Mouse (Mus musculus): Measurements from ENCODE around the gene Taok3. TPM values are rescaled to one million over a fixed set of nuclear protein-coding genes. Genes with fewer than 3 reads are reported as not detected.
A peak's percentile ranks its signal among the peaks of the same experiment; 100 is the strongest.

Taok3 gene
- total and polyA plus RNA-seq, 2 experiments from 2014 or later: 1.1 to 5.8 TPM

DNA sequence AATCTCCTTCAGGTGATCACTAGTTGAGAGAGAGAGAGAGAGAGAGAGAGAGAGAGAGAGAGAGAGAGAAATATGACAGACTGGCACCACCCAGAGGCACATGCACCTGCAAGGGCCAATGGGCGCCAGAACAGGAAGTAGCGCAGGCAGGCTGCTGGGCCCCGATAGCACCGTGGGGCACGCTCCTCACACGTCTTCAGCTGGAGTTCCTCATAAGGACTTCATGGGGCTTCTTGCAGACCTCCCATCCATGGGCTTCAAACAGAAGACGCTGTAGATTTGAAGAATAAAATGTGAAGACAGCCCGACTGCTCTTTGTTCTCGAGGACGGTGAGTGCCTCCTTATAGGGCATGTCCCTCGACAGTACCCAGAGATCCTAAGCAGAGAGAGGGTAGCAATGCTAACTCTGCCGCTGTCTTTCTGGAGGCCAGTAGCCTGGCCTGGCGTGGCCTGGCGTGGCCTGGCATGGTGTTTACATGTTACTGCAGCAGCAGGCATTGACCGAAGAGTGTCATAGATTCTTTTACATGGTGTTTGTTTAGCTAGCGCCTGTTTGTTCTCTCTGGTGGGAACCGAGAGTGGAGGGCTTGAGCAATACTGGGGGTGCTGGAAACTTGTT lies 13.6 kb downstream of the Taok3 start:
- H3K27me3 ChIP-seq (ENCODE audit: control insufficient read depth, insufficient read depth, low read length): no peaks in the 10 kb centered on the region
- DNase-seq (ENCODE audit: low spot score) (no peak), ATAC-seq (ENCODE audit: insufficient read depth, low read depth) (no peak)
- WGBS: 60% methylated on average over 17 of the region's 17 CpGs
- H3K4me2 ChIP-seq (ENCODE audit: low read depth, low read length): peak overlapping the region; percentile 32; the same call in 1 of the 2 replicates
- TF ChIP-seq CTCF (IDR thresholded peaks at IDR 0.05; ENCODE audit: low read depth) (no peak), EP300 (IDR thresholded peaks at IDR 0.05; ENCODE audit: low read depth) (no peak)
- H3K9me3 ChIP-seq (replicated peaks; ENCODE audit: control insufficient read depth, low read length): no peaks in the 10 kb centered on the region
- H3K4me1 ChIP-seq (ENCODE audit: control insufficient read depth, insufficient read depth): peaks cover 30% of the 10 kb centered on the region
- H3K9ac ChIP-seq (replicated peaks; ENCODE audit: low read depth, low read length): no peak overlapping the region
- no peaks in the 10 kb centered on the region for H3K36me3 ChIP-seq (replicated peaks; ENCODE audit: control insufficient read depth, insufficient read depth, low read length)
- H3K4me3 ChIP-seq (ENCODE audit: low read depth, low read length): peak overlapping the region; percentile 6; the same call in 1 of the 2 replicates
- H3K27ac ChIP-seq (ENCODE audit: low read depth): peak overlapping the region; percentile 70

DNA sequence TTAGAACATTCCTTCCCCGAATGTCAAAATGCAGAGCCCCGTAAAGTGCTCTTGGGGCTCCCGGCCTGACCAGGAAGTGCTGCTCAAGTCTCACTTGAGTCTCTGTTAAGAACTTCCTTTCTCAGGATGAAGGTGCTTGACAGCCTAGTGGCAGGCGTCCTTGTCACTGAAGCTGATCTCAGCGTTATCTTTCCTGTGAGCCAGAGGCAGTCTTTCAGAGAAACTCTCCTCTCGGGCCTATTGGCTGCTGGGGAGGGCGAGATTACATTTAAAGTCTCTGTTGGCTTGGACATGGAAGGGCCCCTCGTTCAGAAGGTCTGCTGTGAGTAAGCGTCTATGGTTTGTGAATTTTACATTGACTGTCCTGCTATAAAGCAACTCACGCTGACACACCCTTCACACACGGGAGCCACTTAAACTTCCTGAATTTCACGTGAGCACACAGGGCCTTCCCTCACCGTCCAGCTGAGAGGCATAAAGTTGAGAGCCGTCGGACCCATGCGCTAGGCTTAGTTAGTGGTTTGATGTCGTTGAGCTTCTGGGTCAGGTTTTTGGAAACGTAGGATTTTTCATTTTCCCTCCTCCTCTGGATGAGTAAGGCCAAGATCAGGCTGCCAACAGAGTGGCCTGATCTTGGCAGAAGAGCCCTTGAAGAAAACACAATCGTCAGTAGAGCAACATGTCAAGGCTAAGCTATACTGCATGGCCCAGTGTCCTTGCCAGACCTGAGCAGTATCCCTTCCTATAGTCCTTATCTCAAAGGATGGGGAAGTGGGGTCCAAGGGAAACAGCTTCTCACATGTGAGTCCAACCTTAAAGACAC lies 14.3 kb downstream of the Taok3 start:
- DNase-seq (ENCODE audit: low spot score): no peak
- H3K4me3 ChIP-seq (ENCODE audit: low read depth, low read length): peak overlapping the region; percentile 6; the same call in 1 of the 2 replicates
- peak overlapping the region; percentile 32; the same call in 1 of the 2 replicates for H3K4me2 ChIP-seq (ENCODE audit: low read depth, low read length)
- peak; percentile 25; the same call in 1 of the 2 replicates for ATAC-seq (ENCODE audit: insufficient read depth, low read depth)
- peaks cover 30% of the 10 kb centered on the region for H3K4me1 ChIP-seq (ENCODE audit: control insufficient read depth, insufficient read depth)
- H3K27me3 ChIP-seq (ENCODE audit: control insufficient read depth, insufficient read depth, low read length): no peaks in the 10 kb centered on the region
- TF ChIP-seq EP300 (IDR thresholded peaks at IDR 0.05; ENCODE audit: low read depth) (no peak), CTCF (IDR thresholded peaks at IDR 0.05; ENCODE audit: low read depth) (no peak)
- no peaks in the 10 kb centered on the region for H3K36me3 ChIP-seq (replicated peaks; ENCODE audit: control insufficient read depth, insufficient read depth, low read length)
- H3K9ac ChIP-seq (replicated peaks; ENCODE audit: low read depth, low read length): no peak overlapping the region
- H3K27ac ChIP-seq (ENCODE audit: low read depth): peak overlapping the region; percentile 70
- WGBS: 41% methylated on average over 19 of the region's 19 CpGs
- no peaks in the 10 kb centered on the region for H3K9me3 ChIP-seq (replicated peaks; ENCODE audit: control insufficient read depth, low read length)

DNA sequence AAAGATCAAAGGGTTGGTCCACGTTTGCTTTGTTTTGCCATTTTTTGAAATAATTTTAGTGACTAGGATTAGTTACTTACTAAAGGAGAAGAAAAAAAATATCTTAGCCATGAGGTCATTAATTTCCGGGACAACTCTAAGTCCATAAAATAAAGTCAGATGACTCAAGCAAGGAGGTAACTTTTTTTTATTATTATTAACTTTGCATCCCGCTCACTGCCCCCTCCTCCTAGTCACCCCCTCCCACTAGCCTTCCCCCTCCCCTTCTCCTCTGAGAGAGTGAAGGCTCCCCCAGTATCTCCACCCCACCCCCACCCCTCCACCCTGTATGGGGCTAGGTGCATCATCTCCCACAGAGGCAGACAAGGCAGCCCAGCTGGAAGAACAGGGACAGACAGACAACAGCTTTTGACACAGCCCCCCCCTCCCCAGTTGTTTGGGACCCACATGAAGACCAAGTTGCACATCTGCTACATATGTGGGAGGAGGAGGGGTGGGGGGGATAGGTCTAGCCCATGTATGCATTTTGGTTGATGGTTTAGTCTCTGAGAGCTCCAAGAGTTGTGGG lies 15.0 kb downstream of the Taok3 start:
- ATAC-seq (ENCODE audit: insufficient read depth, low read depth) (no peak), DNase-seq (ENCODE audit: low spot score) (peak; percentile 36)
- H3K36me3 ChIP-seq (replicated peaks; ENCODE audit: control insufficient read depth, insufficient read depth, low read length): no peaks in the 10 kb centered on the region
- peaks cover 30% of the 10 kb centered on the region for H3K4me1 ChIP-seq (ENCODE audit: control insufficient read depth, insufficient read depth)
- no peak overlapping the region for H3K9ac ChIP-seq (replicated peaks; ENCODE audit: low read depth, low read length)
- H3K4me3 ChIP-seq (ENCODE audit: low read depth, low read length): no peak overlapping the region
- no peaks in the 10 kb centered on the region for H3K27me3 ChIP-seq (ENCODE audit: control insufficient read depth, insufficient read depth, low read length)
- 39% methylated on average over 3 of the region's 3 CpGs for WGBS
- H3K9me3 ChIP-seq (replicated peaks; ENCODE audit: control insufficient read depth, low read length): no peaks in the 10 kb centered on the region
- TF ChIP-seq CTCF (IDR thresholded peaks at IDR 0.05; ENCODE audit: low read depth) (no peak), EP300 (IDR thresholded peaks at IDR 0.05; ENCODE audit: low read depth) (no peak)
- peak overlapping the region; percentile 70 for H3K27ac ChIP-seq (ENCODE audit: low read depth)
- peak overlapping the region; percentile 36; the same call in 1 of the 2 replicates for H3K4me2 ChIP-seq (ENCODE audit: low read depth, low read length)

DNA sequence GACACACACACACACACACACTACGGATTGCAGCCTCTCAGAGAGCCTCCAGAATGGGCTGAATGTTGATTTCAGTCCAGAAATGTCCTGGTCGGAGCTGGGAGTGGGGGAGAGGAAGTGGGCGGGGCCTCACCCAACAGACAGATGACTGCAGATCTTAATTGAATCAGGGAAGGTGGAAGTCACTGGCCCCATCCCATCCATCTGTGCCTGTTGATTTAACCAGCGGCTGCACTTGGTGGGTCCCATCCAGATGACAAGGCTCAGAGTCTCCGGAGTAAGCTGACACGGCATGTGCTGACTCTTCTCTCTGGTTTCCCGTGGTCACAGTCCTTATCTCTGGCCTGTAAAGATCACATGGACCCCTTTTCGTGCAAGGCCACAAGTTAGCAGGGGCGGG lies 15.9 kb downstream of the Taok3 start:
- H3K4me2 ChIP-seq (ENCODE audit: low read depth, low read length): peak overlapping the region; percentile 36; the same call in 1 of the 2 replicates
- DNase-seq (ENCODE audit: low spot score) (peak; percentile 51), ATAC-seq (ENCODE audit: insufficient read depth, low read depth) (peak; percentile 32; the same call in 1 of the 2 replicates)
- no peak overlapping the region for H3K9ac ChIP-seq (replicated peaks; ENCODE audit: low read depth, low read length)
- no peaks in the 10 kb centered on the region for H3K9me3 ChIP-seq (replicated peaks; ENCODE audit: control insufficient read depth, low read length)
- TF ChIP-seq EP300 (IDR thresholded peaks at IDR 0.05; ENCODE audit: low read depth) (no peak), CTCF (IDR thresholded peaks at IDR 0.05; ENCODE audit: low read depth) (no peak)
- H3K27ac ChIP-seq (ENCODE audit: low read depth): peak overlapping the region; percentile 69; the same call in 1 of the 2 replicates
- H3K36me3 ChIP-seq (replicated peaks; ENCODE audit: control insufficient read depth, insufficient read depth, low read length): no peaks in the 10 kb centered on the region
- H3K4me1 ChIP-seq (ENCODE audit: control insufficient read depth, insufficient read depth): peaks cover 30% of the 10 kb centered on the region
- H3K4me3 ChIP-seq (ENCODE audit: low read depth, low read length): no peak overlapping the region
- no peaks in the 10 kb centered on the region for H3K27me3 ChIP-seq (ENCODE audit: control insufficient read depth, insufficient read depth, low read length)
- WGBS: 8% methylated on average over 9 of the region's 9 CpGs

DNA sequence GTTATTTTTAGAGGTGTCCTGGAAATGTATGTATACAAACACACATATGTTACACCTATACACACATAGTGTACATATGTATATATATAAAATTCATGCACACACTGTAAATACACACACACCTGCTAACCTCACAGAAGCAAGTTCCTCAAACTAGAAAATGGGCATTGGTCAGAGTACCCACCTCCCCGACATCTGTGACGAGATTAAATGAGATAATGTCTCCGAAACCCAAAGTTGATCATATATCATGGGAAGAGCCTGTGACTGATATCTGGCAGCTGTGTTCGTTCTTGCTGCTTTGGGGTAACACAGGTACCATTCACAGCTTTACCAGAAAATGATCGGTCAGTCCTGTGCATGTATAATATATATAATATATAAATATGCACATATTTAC lies 16.6 kb downstream of the Taok3 start:
- peaks cover 30% of the 10 kb centered on the region for H3K4me1 ChIP-seq (ENCODE audit: control insufficient read depth, insufficient read depth)
- H3K36me3 ChIP-seq (replicated peaks; ENCODE audit: control insufficient read depth, insufficient read depth, low read length): no peaks in the 10 kb centered on the region
- no peak overlapping the region for H3K4me3 ChIP-seq (ENCODE audit: low read depth, low read length)
- ATAC-seq (ENCODE audit: insufficient read depth, low read depth) (no peak), DNase-seq (ENCODE audit: low spot score) (no peak)
- no peak overlapping the region for H3K27ac ChIP-seq (ENCODE audit: low read depth)
- WGBS: 81% methylated on average over 5 of the region's 5 CpGs
- no peak overlapping the region for H3K4me2 ChIP-seq (ENCODE audit: low read depth, low read length)
- no peaks in the 10 kb centered on the region for H3K9me3 ChIP-seq (replicated peaks; ENCODE audit: control insufficient read depth, low read length)
- no peak overlapping the region for H3K9ac ChIP-seq (replicated peaks; ENCODE audit: low read depth, low read length)
- TF ChIP-seq EP300 (IDR thresholded peaks at IDR 0.05; ENCODE audit: low read depth) (no peak), CTCF (IDR thresholded peaks at IDR 0.05; ENCODE audit: low read depth) (no peak)
- no peaks in the 10 kb centered on the region for H3K27me3 ChIP-seq (ENCODE audit: control insufficient read depth, insufficient read depth, low read length)
